Mouse (Mus musculus) thymus, adult 2 months (tissue): ENCODE measurements at regions not wholly inside any gene's neighbourhood (a gene's known extent, or its start where the extent isn't known, plus 50 kb on each side); places are given as distances from the start of the nearest gene placed in this dataset.

ENCODE experiments used
- DNase-seq: peaks from one replicate; pipeline ENCODE4 v3.0.0; 2021
- H3K27ac ChIP-seq: fragments of 200-500 bp; 2 replicates; pipeline ENCODE4 v1.5.1; 2012; ENCODE audit warnings: low read length, control low read depth; ENCODE audit not compliant: control insufficient read depth, insufficient read depth
- H3K27me3 ChIP-seq: fragments of 200-500 bp; 2 replicates; pipeline ENCODE4 v1.6.1; 2012; ENCODE audit warnings: mild to moderate bottlenecking, low read length, moderate library complexity, mixed read lengths; ENCODE audit not compliant: control insufficient read depth, insufficient read depth
- H3K36me3 ChIP-seq: fragments of 200-500 bp; 2 replicates; pipeline ENCODE4 v1.6.1; 2012; ENCODE audit warnings: mild to moderate bottlenecking, low read length, moderate library complexity; ENCODE audit not compliant: control insufficient read depth, insufficient read depth
- H3K4me1 ChIP-seq: fragments of 200-500 bp; replicated peaks from 2 replicates; pipeline ENCODE4 v1.6.1; 2012; ENCODE audit warnings: low read length; ENCODE audit not compliant: control insufficient read depth, insufficient read depth
- H3K4me3 ChIP-seq: fragments of 200-500 bp; 2 replicates; pipeline ENCODE4 v1.5.1; 2012; ENCODE audit warnings: mild to moderate bottlenecking, low read length, control low read depth, moderate library complexity; ENCODE audit not compliant: control insufficient read depth, insufficient read depth
- CTCF ChIP-seq: fragments of 200-500 bp; IDR thresholded peaks from 2 replicates; pipeline ENCODE4 v1.5.1; 2012; ENCODE audit warnings: mild to moderate bottlenecking, control low read depth, low read length, moderate library complexity, borderline replicate concordance; ENCODE audit not compliant: control insufficient read depth, poor library complexity, insufficient read depth; ENCODE audit errors: extremely low read depth
- POLR2A ChIP-seq: fragments of 200-500 bp; IDR thresholded peaks from 2 replicates; pipeline ENCODE4 v1.6.1; 2012; ENCODE audit warnings: mild to moderate bottlenecking, low read length, control low read depth, moderate library complexity; ENCODE audit not compliant: control insufficient read depth, poor library complexity, insufficient read depth; ENCODE audit errors: extremely low read depth
- WGBS: fragments of 180-500 bp; shearing (Covaris S2); methylation state at CpG from one replicate; pipeline ENCODE4 v1.1.7; 2018; 5-methylcytosine and 5-hydroxymethylcytosine counted together

DNA sequence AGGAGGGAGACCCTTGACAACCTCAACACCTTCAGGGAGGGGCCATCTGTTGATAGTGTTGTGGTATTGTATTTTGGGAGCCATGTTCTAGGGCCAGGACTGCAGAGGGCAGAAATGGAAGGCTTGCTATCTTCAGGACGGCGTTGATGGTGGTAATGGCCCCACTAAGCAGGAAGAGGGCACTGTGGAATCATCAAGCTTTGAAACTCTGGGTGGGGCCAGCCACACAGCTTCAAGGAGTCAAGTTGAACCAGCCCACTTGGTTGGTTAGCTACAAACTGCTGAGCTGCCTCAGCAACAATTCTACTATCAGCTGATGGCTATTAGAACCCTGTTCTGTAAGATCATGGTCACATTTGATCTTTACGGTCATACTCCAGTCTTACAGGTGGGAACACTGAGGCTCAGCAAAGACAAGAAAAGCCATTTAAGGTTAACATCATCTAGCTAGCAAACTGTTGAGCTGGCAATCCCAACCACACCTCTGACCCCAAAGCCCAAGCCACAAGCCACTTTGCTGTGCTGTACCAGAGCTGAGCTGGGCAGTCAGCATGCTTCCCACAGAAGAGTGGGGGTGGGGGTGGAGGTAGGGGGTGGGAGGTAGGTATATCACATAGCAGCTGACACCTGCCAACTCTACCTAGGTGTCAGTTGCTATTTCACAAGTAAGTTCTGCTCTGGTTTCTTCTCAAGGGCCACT lies 203.9 kb downstream of the Uaca start:
- H3K4me3 ChIP-seq, result no peak overlapping the region
- 9% methylated on average over 3 of the region's 3 CpGs for WGBS
- H3K4me1 ChIP-seq, result peaks cover 49% of the 10 kb centered on the region
- no peaks in the 10 kb centered on the region for H3K27me3 ChIP-seq
- peak overlapping the region; percentile 9; the same call in 1 of the 2 replicates for H3K27ac ChIP-seq
- no peaks in the 10 kb centered on the region for H3K36me3 ChIP-seq
- no peak for TF ChIP-seq CTCF
- TF ChIP-seq POLR2A, result no peak
- DNase-seq, result peak; percentile 58

DNA sequence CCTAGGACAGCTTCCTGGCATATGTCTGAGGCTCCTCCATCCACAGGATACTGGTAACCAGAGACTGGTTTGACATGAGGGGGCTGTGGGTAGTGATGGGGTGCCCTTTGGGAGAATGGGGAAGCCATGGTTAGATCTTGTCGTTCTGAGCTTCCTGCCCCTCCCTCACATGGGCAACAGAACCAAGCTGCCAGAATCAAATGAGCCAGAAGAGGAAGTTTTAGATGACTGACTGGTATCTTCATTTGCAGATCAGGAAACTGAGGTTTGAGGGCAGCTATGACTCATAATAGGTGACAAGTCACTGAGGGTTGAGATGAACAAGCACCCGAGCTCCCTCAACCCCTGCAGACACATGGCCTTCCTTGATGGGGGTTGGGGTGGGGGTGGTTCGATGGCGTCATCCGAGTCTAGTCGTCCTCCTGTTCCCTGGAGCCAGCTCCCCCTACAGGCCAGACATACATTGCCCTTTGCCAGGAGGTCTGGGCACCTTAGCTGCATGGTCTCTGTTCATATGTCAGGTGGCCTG lies 204.7 kb downstream of the Uaca start:
- Histone ChIP-seq H3K27me3 (no peaks in the 10 kb centered on the region), H3K36me3 (no peaks in the 10 kb centered on the region), H3K4me1 (peaks cover 45% of the 10 kb centered on the region), H3K27ac (peak overlapping the region; percentile 9; the same call in 1 of the 2 replicates), H3K4me3 (no peak overlapping the region)
- under 1% methylated on average over 6 of the region's 6 CpGs for WGBS
- peak; percentile 86 for TF ChIP-seq CTCF
- 0 out of 2 replicates have a peak, but pooled peaks have one; percentile 23 for TF ChIP-seq POLR2A
- peak; percentile 81 for DNase-seq

GRCm38 (mm10) chr9:61000232-61000631 lies 205.9 kb downstream of the Uaca start:
- Histone ChIP-seq H3K4me3 (no peak overlapping the region), H3K4me1 (peaks cover 37% of the 10 kb centered on the region), H3K27me3 (no peaks in the 10 kb centered on the region), H3K36me3 (no peaks in the 10 kb centered on the region), H3K27ac (no peak overlapping the region)
- TF ChIP-seq POLR2A (no peak), CTCF (no peak)
- no peak for DNase-seq
- 83% methylated on average over 11 of the region's 11 CpGs for WGBS

- TF ChIP-seq CTCF (no peak), POLR2A (no peak)
- DNase-seq, result no peak
- Histone ChIP-seq H3K27me3 (no peaks in the 10 kb centered on the region), H3K4me1 (peaks cover 32% of the 10 kb centered on the region), H3K27ac (no peak overlapping the region), H3K36me3 (no peaks in the 10 kb centered on the region), H3K4me3 (no peak overlapping the region)
- WGBS, result 98% methylated on average over 5 of the region's 5 CpGs
Measured at GRCm38 (mm10) chr9:61002572-61002971, 208.2 kb downstream of the Uaca start.

DNA sequence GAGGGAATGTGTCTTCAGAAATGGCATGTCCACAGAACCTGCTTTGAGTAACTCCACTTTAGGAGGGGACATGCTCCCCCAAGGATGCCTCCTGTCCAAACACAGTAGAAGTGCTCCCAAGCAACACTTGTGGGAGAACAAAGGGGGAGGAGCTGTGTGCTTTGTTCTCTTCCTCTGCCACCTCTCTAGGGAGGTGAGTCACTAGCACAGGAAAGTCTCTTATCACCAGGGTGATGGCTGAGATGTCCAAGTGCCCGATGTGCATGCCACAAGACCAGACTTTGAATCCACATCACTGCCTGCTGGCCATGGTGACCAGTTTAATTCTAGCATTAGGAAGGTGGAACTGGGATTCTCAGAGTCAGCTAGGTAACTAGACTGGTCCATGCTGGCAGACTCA lies 214.1 kb downstream of the Uaca start:
- H3K4me3 ChIP-seq, result no peak overlapping the region

GRCm38 (mm10) chr9:61011066-61011465 lies 216.7 kb downstream of the Uaca start:
- no peak overlapping the region for H3K4me3 ChIP-seq

More for the DNA sequence above, 214.1 kb downstream of the Uaca start:
- Histone ChIP-seq H3K27ac (no peak overlapping the region), H3K36me3 (no peaks in the 10 kb centered on the region), H3K4me1 (peaks cover 17% of the 10 kb centered on the region), H3K27me3 (no peaks in the 10 kb centered on the region)
- DNase-seq, result no peak
- no peak for TF ChIP-seq POLR2A
- 39% methylated on average over 1 of the region's 1 CpGs for WGBS

More at GRCm38 (mm10) chr9:61011066-61011465, 216.7 kb downstream of the Uaca start:
- Histone ChIP-seq H3K4me1 (peaks cover 35% of the 10 kb centered on the region), H3K27me3 (no peaks in the 10 kb centered on the region), H3K36me3 (no peaks in the 10 kb centered on the region), H3K27ac (no peak overlapping the region)
- DNase-seq, result no peak
- TF ChIP-seq CTCF (peak; percentile 58; the same call in 1 of the 2 replicates), POLR2A (no peak)
